Mouse (Mus musculus): ENCODE data around the gene Mylk.

DNA sequence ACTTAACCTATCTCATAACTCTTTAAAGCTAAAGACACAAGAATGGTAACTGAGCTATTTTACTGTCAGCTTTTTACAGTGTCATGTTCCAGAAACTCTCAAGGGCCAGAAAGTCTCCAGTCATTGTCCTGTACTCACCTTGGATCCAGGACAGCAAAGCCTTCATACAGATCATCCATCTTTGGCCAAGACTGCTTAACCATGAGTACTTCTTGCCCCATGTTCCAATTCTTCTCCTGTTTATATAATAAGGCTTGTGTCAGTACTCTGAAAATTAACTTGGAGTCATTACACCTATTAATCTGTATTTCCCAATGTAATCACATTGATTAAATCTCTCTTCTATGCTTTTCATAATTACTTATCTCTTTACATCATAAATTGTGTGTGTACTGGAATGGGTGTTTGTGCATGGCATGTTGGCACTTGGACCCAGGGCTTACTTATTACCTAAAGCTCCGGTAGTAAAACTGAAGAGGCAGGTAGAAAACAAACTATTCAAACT is 273.5 kb downstream of the Mylk start:
- TF ChIP-seq POLR2A (IDR thresholded peaks at IDR 0.05; ENCODE audit: borderline replicate concordance, extremely low read depth, low read depth, low read length) (no peak), CTCF (IDR thresholded peaks at IDR 0.05; ENCODE audit: insufficient read depth, low read length) (no peak)
